ENCODE assay signal across 12 mouse cellular contexts in genomic region chr5:111836668-111837234, GRCm38 (mm10).
DNase-seq lines count a peak whose midpoint lies in the region; ATAC-seq lines count a peak whose summit lies in the region.
"Had no signal": no experiment of that assay in that cellular context is flagged by ENCODE, and none has a peak within 500 bp of the region (broad histone marks: within the 10 kb centered on the region; RNA-seq: fewer than 3 reads in every experiment).

No protein-coding gene starts in this region.

- no peaks in the 10 kb centered on the region for H3K9me3 ChIP-seq in embryonic facial prominence, embryonic 12.5 days
- no peaks in the 10 kb centered on the region for H3K9me3 ChIP-seq in hindbrain, embryonic 12.5 days (replicated peaks)
- H3K9me3 ChIP-seq in midbrain, embryonic 16.5 days (replicated peaks; ENCODE audit: control insufficient read depth, low read length, poor library complexity, severe bottlenecking), result no peaks in the 10 kb centered on the region
- H3K9me3 ChIP-seq: megakaryocyte, embryonic 14.5 days had no signal

- no peak overlapping the region for H3K27ac ChIP-seq in embryonic facial prominence, embryonic 12.5 days
- peak overlapping the region; percentile 76 for H3K27ac ChIP-seq in hindbrain, embryonic 12.5 days
- H3K27ac ChIP-seq in midbrain, embryonic 16.5 days (ENCODE audit: low read length), result peak overlapping the region; percentile 77

- no peak overlapping the region for H3K9ac ChIP-seq in embryonic facial prominence, embryonic 12.5 days
- H3K9ac ChIP-seq in hindbrain, embryonic 12.5 days, result no peak overlapping the region
- H3K9ac ChIP-seq in midbrain, embryonic 16.5 days (ENCODE audit: low read depth, low read length), result peak overlapping the region; percentile 10

- H3K27me3 ChIP-seq in embryonic facial prominence, embryonic 12.5 days, result peaks cover 15% of the 10 kb centered on the region; the same call in 1 of the 2 replicates
- H3K27me3 ChIP-seq in hindbrain, embryonic 12.5 days, result peaks cover 5% of the 10 kb centered on the region; the same call in 1 of the 2 replicates
- no peaks in the 10 kb centered on the region for H3K27me3 ChIP-seq in midbrain, embryonic 16.5 days (ENCODE audit: control insufficient read depth, insufficient read depth, low read depth, low read length)

- peak overlapping the region; percentile 16; the same call in 1 of the 2 replicates for H3K4me2 ChIP-seq in embryonic facial prominence, embryonic 12.5 days (replicated peaks)
- 0 out of 2 replicates have a peak overlapping the region, but pooled peaks have one; percentile 13 for H3K4me2 ChIP-seq in hindbrain, embryonic 12.5 days (replicated peaks)
- peak overlapping the region; percentile 15; the same call in 1 of the 2 replicates for H3K4me2 ChIP-seq in midbrain, embryonic 16.5 days (ENCODE audit: low read length)

- no peak for ATAC-seq in embryonic facial prominence, embryonic 12.5 days (ENCODE audit: insufficient number of reproducible peaks, insufficient read depth, low FRiP score, low TSS enrichment)
- ATAC-seq in hindbrain, embryonic 12.5 days (ENCODE audit: low FRiP score), result peak; percentile 89
- peak; percentile 77 for ATAC-seq in midbrain, embryonic 16.5 days
- no peak for ATAC-seq in megakaryocyte, adult 5-6 weeks (ENCODE audit: poor library complexity, severe bottlenecking)

- 22% methylated on average over 14 of the region's 14 CpGs for WGBS in embryonic facial prominence, embryonic 12.5 days
- 8% methylated on average over 14 of the region's 14 CpGs for WGBS in hindbrain, embryonic 12.5 days
- 3% methylated on average over 14 of the region's 14 CpGs for WGBS in midbrain, embryonic 16.5 days

- no peak overlapping the region for H3K4me3 ChIP-seq in embryonic facial prominence, embryonic 12.5 days
- H3K4me3 ChIP-seq in hindbrain, embryonic 12.5 days, result no peak overlapping the region
- H3K4me3 ChIP-seq in midbrain, embryonic 16.5 days (ENCODE audit: low read depth, low read length), result no peak overlapping the region
- H3K4me3 ChIP-seq: megakaryocyte, embryonic 14.5 days had no signal

- DNase-seq in ZHBTc4 (ENCODE audit: low read depth, low spot score), result peak; percentile 30
- no peak for DNase-seq in ovary, postnatal 36 days (ENCODE audit: low spot score)
- DNase-seq in adrenal gland, adult 2 months, result no peak
- no peak for DNase-seq in frontal cortex, postnatal 14 days (ENCODE audit: low spot score in 2 of 2)
- DNase-seq: cerebellum, postnatal 36 days; kidney, adult 18-20 months; spleen, adult 18-20 months had no signal

- peaks cover 20% of the 10 kb centered on the region for H3K4me1 ChIP-seq in embryonic facial prominence, embryonic 12.5 days
- peaks cover 25% of the 10 kb centered on the region for H3K4me1 ChIP-seq in hindbrain, embryonic 12.5 days
- peaks cover 15% of the 10 kb centered on the region for H3K4me1 ChIP-seq in midbrain, embryonic 16.5 days (ENCODE audit: control insufficient read depth, insufficient read depth, low read length)
- H3K4me1 ChIP-seq: megakaryocyte, embryonic 14.5 days had no signal

- H3K36me3 ChIP-seq in embryonic facial prominence, embryonic 12.5 days, result no peaks in the 10 kb centered on the region
- H3K36me3 ChIP-seq in hindbrain, embryonic 12.5 days, result no peaks in the 10 kb centered on the region
- no peaks in the 10 kb centered on the region for H3K36me3 ChIP-seq in midbrain, embryonic 16.5 days (ENCODE audit: control insufficient read depth, insufficient read depth, low read length)

Comparison
In these comparisons a context has a peak if more than half of its experiments do, and no peak if none do; other contexts are left out.
1. ATAC-seq: peak in hindbrain, embryonic 12.5 days (single experiment) and midbrain, embryonic 16.5 days (single experiment); none in embryonic facial prominence, embryonic 12.5 days (single experiment) and megakaryocyte, adult 5-6 weeks (single experiment).
2. Peak in every context shown above with its lines, with median percentiles within 50 percentile points of each other: H3K4me2 ChIP-seq.